Mouse (Mus musculus) left cerebral cortex, adult 2 months (tissue): ENCODE data around the gene Ankrd31. TPM values are rescaled to one million over a fixed set of nuclear protein-coding genes. Genes with fewer than 3 reads are reported as not detected.
"Not testable (repeated sequence)": the region's sequence is repeated elsewhere in the genome, so short reads cannot be mapped to it uniquely, and the experiment has no call there.

Experiments used
- DNase-seq, 2 experiments: peaks; one replicate each; pipeline ENCODE4 v3.0.0; 2021 to 2022; ENCODE audit warnings: low spot score in 2 of 2, mixed read lengths in 1 of 2; ENCODE audit errors: extremely low spot score in 1 of 2
- H3K27ac ChIP-seq: fragments of 200-600 bp; 2 replicates; pipeline ENCODE4 v1.8.1; 2022
- H3K4me3 ChIP-seq: fragments of 200-600 bp; 2 replicates; pipeline ENCODE4 v1.8.1; 2022
- CTCF ChIP-seq: fragments of 200-600 bp; IDR thresholded peaks from 2 replicates; pipeline ENCODE4 v1.8.1; 2022; ENCODE audit warnings: antibody characterized with exemption, mild to moderate bottlenecking, moderate library complexity
- intact Hi-C: fragments of 180-260 bp; cut with DNase I; formaldehyde crosslinking; loops from one replicate; pipeline ENCODE4 v1.15.1; 2025
- total RNA-seq, 2 experiments: library from RNA; stranded (reverse); gene quantifications; 2 replicates each; pipeline ENCODE4 v1.2.3; 2021

Ankrd31 gene
- total RNA-seq, 2 experiments from 2014 or later, result 0.57 TPM; not detected in 1

DNA sequence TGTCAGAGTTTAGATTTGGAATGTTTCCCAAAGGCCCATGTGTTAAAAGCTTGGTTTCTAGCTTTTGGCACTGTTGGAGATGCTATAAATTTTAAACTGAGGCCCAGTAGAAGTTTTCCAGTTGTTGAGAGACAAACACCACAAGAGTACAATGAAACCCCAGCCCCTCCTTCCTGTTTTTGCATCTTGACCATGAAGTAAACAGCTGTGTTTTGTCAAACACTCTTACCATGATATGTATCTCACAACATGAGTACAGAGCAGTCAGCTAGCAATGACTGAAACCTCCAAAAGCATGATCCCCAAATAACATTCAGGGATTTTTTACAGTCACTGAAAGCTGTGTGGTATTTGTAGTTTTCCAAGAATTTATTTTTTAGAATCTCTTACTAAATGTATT lies 126.0 kb downstream of the Ankrd31 start:
- no peak for TF ChIP-seq CTCF
- no peak for DNase-seq
- intact Hi-C loops, result no loop called here
- Histone ChIP-seq H3K4me3 (no peak overlapping the region), H3K27ac (no peak overlapping the region)

DNA sequence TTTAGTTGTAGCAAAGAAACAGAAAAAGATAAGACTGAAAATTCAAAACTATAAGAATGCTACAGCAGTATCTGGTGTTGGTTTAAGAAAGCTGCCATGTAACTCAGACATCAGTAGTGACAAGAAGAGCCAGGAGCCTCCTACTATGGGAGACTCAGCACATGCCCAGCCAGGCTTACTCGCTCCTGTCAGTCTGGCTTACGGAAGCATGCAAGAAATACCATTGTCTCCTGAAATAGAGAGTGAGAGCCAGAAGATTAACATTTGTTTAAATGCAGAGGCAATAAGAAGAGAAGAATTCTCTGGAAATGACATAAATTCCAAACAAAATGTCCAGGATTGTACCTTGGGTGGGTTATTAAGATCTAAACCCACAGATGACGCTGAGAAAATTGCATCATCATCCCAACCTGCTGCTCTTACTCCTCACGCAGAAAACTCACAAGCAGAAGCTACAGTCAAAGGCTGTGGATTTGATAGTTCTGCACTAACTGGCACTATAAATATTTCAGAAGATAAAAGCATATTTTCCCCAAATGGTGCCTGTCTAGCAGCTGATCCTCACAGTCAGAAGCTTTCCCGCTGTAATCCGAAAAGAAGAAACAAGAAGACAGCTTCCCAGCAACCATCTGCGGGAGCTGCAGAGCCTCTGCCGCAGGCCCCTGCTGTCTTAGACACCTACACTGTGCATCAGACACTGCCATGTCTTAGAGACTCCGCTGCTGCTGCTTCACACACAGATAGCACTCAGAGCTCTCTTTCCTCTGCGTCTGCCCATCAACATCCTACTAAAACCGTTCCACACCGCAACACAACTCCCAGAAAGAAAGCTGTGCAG lies 130.4 kb downstream of the Ankrd31 start:
- peak overlapping the region; percentile 68 for H3K27ac ChIP-seq
- H3K4me3 ChIP-seq, result no peak overlapping the region
- TF ChIP-seq CTCF, result no peak

DNA sequence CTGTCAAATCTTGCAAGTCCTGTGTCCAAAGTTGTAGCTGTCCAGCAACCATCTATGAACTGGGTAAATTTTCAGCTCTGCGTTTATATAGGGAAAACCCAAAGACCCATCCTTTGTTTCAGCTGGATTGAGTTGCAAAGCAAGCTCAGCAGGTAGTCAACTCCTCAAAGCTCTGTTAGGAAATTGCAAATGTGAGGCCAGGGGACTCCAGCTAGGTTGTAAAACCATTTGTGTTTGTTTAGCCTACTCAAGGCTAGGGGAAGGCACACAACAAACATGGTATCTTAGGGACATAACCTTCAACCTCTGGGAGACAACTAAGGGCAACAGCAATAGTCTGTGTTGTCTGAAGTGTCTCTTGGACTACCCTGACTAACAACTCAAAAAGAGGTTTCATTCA lies 136.5 kb downstream of the Ankrd31 start:
- Histone ChIP-seq H3K4me3 (no peak overlapping the region), H3K27ac (no peak overlapping the region)
- intact Hi-C loops, result no loop called here
- TF ChIP-seq CTCF, result no peak
- no peak for DNase-seq

More for the DNA sequence above, 130.4 kb downstream of the Ankrd31 start:
- intact Hi-C loops, result no loop called here
- DNase-seq, result peak; percentile 9 to 20

DNA sequence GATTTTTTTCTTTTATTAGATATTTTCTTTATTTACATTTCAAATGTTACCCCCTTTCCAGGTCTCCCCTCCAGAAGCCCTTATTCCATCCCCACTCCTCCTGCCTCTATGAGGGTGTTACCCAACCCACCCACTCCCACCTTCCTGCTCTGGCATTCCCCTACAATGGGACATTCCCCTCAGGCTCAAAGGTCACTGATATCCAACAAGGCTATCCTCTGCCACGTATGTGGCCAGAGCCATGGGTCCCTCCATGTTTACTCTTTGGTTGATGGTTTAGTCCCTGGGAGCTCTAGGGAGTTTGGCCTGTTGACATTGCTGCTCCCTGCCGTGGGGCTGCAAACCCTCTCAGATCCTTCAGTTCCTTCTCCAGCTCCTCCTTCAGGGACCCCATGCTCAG lies 141.9 kb downstream of the Ankrd31 start:
- no peak for DNase-seq
- Histone ChIP-seq H3K27ac (no peak overlapping the region), H3K4me3 (no peak overlapping the region)
- intact Hi-C loops, result no loop called here
- TF ChIP-seq CTCF, result no peak

DNA sequence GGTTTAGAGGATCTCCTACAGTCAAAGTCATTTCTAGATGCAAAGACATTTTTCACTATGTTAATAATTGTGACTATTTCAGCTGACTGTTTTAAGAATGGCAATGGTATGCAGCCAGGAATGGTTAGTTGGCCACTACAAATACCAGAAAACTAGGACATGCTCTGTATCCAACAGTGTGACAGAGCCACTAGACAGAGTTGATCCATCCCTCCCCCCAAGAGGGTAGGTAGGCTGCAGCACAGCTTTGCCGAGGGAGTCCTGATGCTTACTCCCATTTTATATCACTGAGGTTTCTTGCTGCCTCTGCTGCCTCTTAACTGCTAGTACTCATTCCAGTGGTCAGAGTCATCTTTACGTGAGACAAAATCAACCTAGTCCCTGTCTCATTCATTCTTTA lies 147.1 kb downstream of the Ankrd31 start:
- no peak overlapping the region for H3K4me3 ChIP-seq
- TF ChIP-seq CTCF, result no peak
- no peak for DNase-seq
- no peak overlapping the region for H3K27ac ChIP-seq
- intact Hi-C loops, result no loop called here

DNA sequence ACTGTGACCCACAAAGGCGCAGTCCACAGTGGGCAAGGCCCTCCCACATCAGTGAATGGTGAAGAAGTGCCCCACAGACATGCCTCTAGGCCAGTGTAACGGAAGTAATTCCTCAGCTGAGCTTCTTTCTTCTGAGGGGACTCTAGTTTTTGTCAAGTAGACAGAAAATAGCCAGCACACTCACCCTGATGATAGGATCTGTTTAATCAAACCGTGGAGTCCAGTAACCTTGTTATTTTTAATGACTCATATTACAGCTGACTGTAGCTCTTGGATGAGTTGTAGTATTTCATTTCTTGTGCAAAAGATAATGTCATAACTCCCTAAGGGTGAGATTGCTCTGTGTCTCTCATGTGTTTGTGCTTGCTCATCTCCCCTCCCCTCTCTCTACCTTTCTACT lies 158.6 kb downstream of the Ankrd31 start:
- no peak for TF ChIP-seq CTCF
- intact Hi-C loops, result no loop called here
- no peak for DNase-seq
- Histone ChIP-seq H3K27ac (no peak overlapping the region), H3K4me3 (no peak overlapping the region)

DNA sequence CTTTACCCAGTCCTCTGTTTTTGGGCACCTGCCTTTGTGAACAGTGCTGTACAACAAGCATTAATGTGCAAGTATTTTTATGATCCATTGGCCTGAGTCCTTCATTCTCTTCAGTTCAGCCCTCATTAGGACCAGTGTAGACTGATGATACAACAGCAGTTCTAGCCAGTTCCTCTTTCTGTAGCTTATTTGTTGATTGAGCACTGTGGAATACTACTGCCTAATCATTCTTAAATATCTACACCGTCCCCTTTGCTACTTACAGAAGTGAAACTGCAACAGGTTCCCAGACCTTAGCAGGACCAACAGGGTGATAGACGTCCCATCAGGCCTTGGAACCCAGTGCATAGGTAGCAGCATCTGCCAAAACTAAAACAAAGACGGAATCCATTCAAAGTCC lies 163.1 kb downstream of the Ankrd31 start:
- Histone ChIP-seq H3K27ac (no peak overlapping the region), H3K4me3 (no peak overlapping the region)
- no peak for DNase-seq
- intact Hi-C loops, result no loop called here
- no peak for TF ChIP-seq CTCF

DNA sequence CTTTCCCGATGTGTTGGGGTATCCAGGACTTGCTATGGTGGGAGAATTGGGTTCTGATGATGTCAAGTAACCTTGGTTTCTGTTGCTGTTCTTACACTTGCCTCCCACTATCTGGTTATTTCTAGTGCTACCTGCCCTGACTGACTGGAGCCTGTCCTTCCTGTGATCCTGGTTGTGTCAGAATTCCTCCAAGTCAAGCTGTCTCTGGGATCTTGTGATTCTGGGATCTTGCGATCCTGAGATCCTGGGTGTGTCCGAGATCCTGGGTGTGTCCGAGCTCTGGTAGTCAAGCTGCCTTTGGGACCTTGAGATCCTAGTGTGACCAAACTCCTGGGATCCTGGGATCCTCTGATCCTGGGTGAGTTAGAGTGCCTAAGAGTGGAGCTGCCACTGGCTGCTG lies 175.1 kb downstream of the Ankrd31 start:
- DNase-seq, H3K27ac ChIP-seq, intact Hi-C loops, H3K4me3 ChIP-seq: not testable (repeated sequence)

DNA sequence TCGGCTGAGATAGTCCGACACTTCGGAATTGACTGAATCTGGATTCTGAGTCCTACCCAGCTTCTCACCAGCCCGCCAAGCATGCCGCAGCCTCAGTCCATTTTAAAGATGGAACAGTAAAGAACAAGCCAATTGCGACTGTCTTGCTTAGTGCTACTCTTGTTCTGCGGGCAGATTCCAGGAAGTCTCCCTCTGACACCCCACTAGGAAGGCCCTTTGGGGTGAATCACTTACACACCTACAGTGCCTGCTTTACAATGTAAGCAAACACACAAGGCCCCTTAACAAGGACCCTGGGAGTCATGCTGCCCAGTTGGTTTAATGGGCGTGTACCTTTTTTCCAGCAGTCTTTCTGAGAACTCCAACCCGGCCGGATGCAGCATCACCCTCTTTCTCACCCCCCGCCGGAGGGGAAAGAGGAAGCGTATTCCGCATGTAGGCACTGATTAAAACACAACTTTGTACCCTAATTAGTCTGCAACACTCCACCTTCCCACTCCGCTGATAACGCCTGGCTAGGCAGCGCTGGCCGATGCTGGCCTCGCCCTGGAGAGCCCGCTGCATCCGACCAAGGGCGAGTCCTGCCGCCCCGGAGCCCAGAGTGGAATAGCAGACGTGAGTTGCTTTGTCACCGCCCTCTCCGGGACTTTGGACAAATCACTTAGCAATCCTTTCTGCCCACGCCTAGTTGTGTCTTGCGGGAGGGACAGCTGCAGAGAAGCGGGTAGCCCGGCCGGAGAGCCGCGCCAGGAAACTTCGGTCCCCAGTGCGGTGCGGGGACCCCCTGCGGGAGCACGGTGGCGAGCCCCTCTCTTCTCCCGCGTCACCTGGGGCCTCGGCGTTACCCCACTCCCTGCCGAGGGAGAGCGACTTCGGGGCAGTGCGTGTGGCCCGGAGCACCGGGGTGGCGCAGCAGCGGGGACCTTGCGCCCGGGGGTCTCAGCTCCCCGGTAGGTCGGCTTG lies 176.2 kb downstream of the Ankrd31 start, which contains the start of gene Gcnt4:
Gene Gcnt4 (plus strand): TSS at position 691 of the 963 bp plus-strand sequence.
- no peak for DNase-seq
- intact Hi-C loops, result no loop called here
- Histone ChIP-seq H3K27ac (peak within 1 kb of the TSS; percentile 87), H3K4me3 (peak within 1 kb of the TSS; percentile 83)
- no peak for TF ChIP-seq CTCF

DNA sequence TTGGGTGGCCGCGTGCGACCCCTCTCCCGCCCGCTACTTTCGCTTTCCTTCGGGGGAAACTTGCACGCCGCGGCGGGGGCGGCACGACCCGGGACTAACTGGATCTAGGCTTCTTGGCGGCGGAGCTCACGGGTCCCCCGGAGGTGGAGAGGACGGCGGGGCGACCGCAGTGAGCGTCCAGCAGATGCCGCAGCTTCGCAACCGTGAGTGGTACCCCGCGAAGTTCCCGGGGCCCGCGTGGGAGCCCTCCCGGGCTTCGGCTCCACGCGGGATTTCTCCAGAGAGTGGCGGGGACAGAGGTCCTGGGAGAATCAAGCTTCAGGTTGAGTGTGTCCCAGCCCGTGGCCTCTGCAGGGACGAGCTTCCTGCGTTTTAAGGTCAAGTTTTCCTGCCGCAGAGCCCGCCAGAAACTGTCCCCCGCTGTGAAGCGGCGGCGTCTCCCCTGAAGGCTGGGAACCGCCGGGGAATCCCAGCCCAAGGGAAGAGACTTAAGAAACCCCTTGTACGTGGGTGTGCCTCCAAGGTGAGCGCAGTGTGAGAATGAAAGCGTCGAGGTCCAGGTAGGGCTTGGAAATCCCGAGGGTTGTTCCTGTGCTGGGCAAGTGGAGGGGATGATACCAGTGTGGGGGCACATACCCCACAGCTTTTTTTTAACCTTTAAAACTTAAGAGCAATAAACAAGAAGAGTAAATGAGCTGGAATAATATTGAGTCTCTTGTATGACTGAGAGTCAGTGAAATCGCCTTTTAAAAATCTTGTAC lies 177.1 kb downstream of the Ankrd31 start:
- peak overlapping the region; percentile 87 for H3K27ac ChIP-seq
- TF ChIP-seq CTCF, result no peak
- no peak for DNase-seq
- intact Hi-C loops, result loop anchor here (5.0 kb wide), 1 partner anchor 147 kb away; no protein-coding TSS in a partner anchor
- peak overlapping the region; percentile 83 for H3K4me3 ChIP-seq

DNA sequence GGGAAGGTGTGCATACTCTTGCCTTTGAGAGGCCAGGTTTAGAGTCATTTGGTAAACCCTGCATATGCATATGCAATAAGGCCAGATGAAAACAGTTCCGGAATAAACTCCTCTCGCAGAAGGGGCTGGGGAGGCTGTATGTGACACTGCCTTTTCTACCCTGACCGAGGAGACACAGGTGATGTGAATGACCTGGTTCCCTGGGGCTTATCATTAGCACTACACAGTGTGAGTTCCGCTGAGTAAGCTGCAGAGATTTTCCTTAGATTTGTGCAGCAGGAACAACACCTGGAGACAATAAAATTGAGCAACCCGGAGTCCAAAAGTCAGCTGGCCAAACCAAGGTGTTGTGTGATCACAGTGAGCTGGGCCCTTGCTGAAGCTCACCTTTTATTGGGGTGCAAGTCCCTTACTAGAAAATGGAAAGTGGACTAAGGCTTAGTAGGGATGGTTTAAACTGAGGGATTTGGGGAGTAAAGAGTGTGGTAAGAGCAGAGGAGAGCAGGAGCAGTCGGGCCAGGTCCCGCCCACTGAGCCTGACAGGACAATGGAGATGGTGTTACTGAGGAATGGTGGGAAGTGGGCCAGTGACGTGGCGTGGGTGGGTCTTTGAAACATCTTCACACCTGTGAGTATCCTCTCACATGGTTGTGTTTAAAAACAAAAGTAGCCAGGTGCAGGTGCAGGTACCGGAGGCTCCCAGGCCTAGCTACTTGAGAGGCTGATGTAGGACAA lies 178.1 kb downstream of the Ankrd31 start:
- no peak for DNase-seq
- intact Hi-C loops, result loop anchor here (5.0 kb wide), 1 partner anchor 146 kb away; no protein-coding TSS in a partner anchor
- TF ChIP-seq CTCF, result no peak
- Histone ChIP-seq H3K4me3 (peak overlapping the region; percentile 83), H3K27ac (peak overlapping the region; percentile 87)
